In genomic region chr15:32009818-32010217, GRCm38 (mm10) we compare ENCODE assay signal across 19 mouse cellular contexts.
A peak's percentile ranks its signal among the peaks of the same experiment; 100 is the strongest.
DNase-seq lines count a peak whose midpoint lies in the region; ATAC-seq and TF ChIP-seq lines count a peak whose summit lies in the region.
"Had no signal": no experiment of that assay in that cellular context is flagged by ENCODE, and none has a peak within 500 bp of the region (broad histone marks: within the 10 kb centered on the region; RNA-seq: fewer than 3 reads in every experiment).

No protein-coding gene starts in this region.

- H3K4me1 ChIP-seq in hindbrain, postnatal 0 days (ENCODE audit: insufficient read depth, low read length) = no peaks in the 10 kb centered on the region
- no peaks in the 10 kb centered on the region for H3K4me1 ChIP-seq in hindbrain, embryonic 12.5 days
- H3K4me1 ChIP-seq in liver, embryonic 14.5 days (replicated peaks; ENCODE audit: control insufficient read depth in 2 of 2, insufficient read depth in 2 of 2, low read length in 1 of 2) = no peaks in the 10 kb centered on the region
- H3K4me1 ChIP-seq in CH12.LX (ENCODE audit: control insufficient read depth in 1 of 2, insufficient read depth in 2 of 2) = peaks cover 0 to 6% of the 10 kb centered on the region in 2 experiments; a peak in 2 of 4 replicates
- H3K4me1 ChIP-seq in heart, embryonic 11.5 days (ENCODE audit: control insufficient read depth, insufficient read depth, low read length) = no peaks in the 10 kb centered on the region
- H3K4me1 ChIP-seq: lung, embryonic 15.5 days; neural tube, embryonic 15.5 days; stomach, embryonic 15.5 days had no signal

- H3K4me3 ChIP-seq in hindbrain, postnatal 0 days (ENCODE audit: low read length) = no peak overlapping the region
- no peak overlapping the region for H3K4me3 ChIP-seq in hindbrain, embryonic 12.5 days
- H3K4me3 ChIP-seq in liver, embryonic 14.5 days (ENCODE audit: insufficient read depth in 1 of 2, low read depth in 2 of 2, low read length in 2 of 2) = no peak overlapping the region
- no peak overlapping the region for H3K4me3 ChIP-seq in CH12.LX (replicated peaks in 1 of 3; ENCODE audit: low read depth in 2 of 3, low read length in 2 of 3, poor library complexity in 1 of 3)
- no peak overlapping the region for H3K4me3 ChIP-seq in heart, embryonic 11.5 days (ENCODE audit: low read depth, low read length)
- H3K4me3 ChIP-seq: limb, embryonic 12.5 days; lung, embryonic 15.5 days; neural tube, embryonic 15.5 days; stomach, embryonic 15.5 days had no signal

- H3K79me2 ChIP-seq in CH12.LX (replicated peaks; ENCODE audit: control insufficient read depth, extremely low read depth, insufficient read depth, poor library complexity, severe bottlenecking) = no peaks in the 10 kb centered on the region

- H3K4me2 ChIP-seq in hindbrain, postnatal 0 days (ENCODE audit: low read depth, low read length) = no peak overlapping the region
- H3K4me2 ChIP-seq in hindbrain, embryonic 12.5 days (replicated peaks) = no peak overlapping the region
- no peak overlapping the region for H3K4me2 ChIP-seq in liver, embryonic 14.5 days (ENCODE audit: low read depth)
- H3K4me2 ChIP-seq in CH12.LX (ENCODE audit: insufficient read depth, low read depth, poor library complexity, severe bottlenecking) = 0 out of 2 replicates have a peak overlapping the region, but pooled peaks have one; percentile 32
- no peak overlapping the region for H3K4me2 ChIP-seq in heart, embryonic 11.5 days
- H3K4me2 ChIP-seq: limb, embryonic 12.5 days; lung, embryonic 15.5 days; neural tube, embryonic 15.5 days; stomach, embryonic 15.5 days had no signal

- TF ChIP-seq POLR2A in CH12.LX (IDR thresholded peaks at IDR 0.05; ENCODE audit: low read depth, low read length) = no peak

- ATAC-seq in hindbrain, postnatal 0 days = no peak
- no peak for ATAC-seq in hindbrain, embryonic 12.5 days (ENCODE audit: low FRiP score)
- ATAC-seq in liver, embryonic 14.5 days (ENCODE audit: insufficient read depth) = no peak
- ATAC-seq in megakaryocyte progenitor cell, adult 5-6 weeks (replicated peaks; ENCODE audit: poor library complexity) = 0 out of 2 replicates have a peak, but pooled peaks have one; percentile 39
- ATAC-seq in heart, embryonic 11.5 days (replicated peaks; ENCODE audit: insufficient number of reproducible peaks, low FRiP score, low TSS enrichment) = no peak
- ATAC-seq: forebrain, postnatal 0 days had no signal

- no peak for DNase-seq in hindbrain, postnatal 0 days (ENCODE audit: low spot score)
- no peak for DNase-seq in liver, embryonic 14.5 days (ENCODE audit: low read depth in 3 of 3, low spot score in 3 of 3)
- DNase-seq in liver (no peak), CH12.LX (ENCODE audit: extremely low read depth) (peak; percentile 44)
- DNase-seq: adrenal gland, postnatal 25 days; cerebellum, postnatal 25 days; forebrain, postnatal 0 days; gastrocnemius, postnatal 10 days; heart, postnatal 36 days; right cerebral cortex, postnatal 4 days; thymus, postnatal 25 days had no signal

- dilution Hi-C loops in CH12.LX (cut with MboI; ENCODE audit: extremely low pct_ligation_motif_present, extremely low pct_unique_long_range_greater_than_20kb, low sequenced_read_pairs) = no loop called here

- H3K36me3 ChIP-seq in hindbrain, postnatal 0 days (ENCODE audit: insufficient read depth, low read length) = no peaks in the 10 kb centered on the region
- H3K36me3 ChIP-seq in hindbrain, embryonic 12.5 days = no peaks in the 10 kb centered on the region
- H3K36me3 ChIP-seq in liver, embryonic 14.5 days (replicated peaks; ENCODE audit: control insufficient read depth, insufficient read depth, low read depth) = no peaks in the 10 kb centered on the region
- no peaks in the 10 kb centered on the region for H3K36me3 ChIP-seq in CH12.LX (replicated peaks in 1 of 2; ENCODE audit: control insufficient read depth in 1 of 2, insufficient read depth in 1 of 2, low read length in 1 of 2)
- no peaks in the 10 kb centered on the region for H3K36me3 ChIP-seq in heart, embryonic 11.5 days (ENCODE audit: control insufficient read depth, insufficient read depth, low read length)
- H3K36me3 ChIP-seq: G1E; limb, embryonic 12.5 days; lung, embryonic 15.5 days; neural tube, embryonic 15.5 days; stomach, embryonic 15.5 days had no signal

- no peak for TF ChIP-seq EP300 in liver, embryonic 14.5 days (IDR thresholded peaks at IDR 0.05; ENCODE audit: low read depth)
- TF ChIP-seq EP300 in CH12.LX (IDR thresholded peaks at IDR 0.05; ENCODE audit: low read length) = no peak

- no peaks in the 10 kb centered on the region for H3K27me3 ChIP-seq in hindbrain, postnatal 0 days (ENCODE audit: insufficient read depth, low read length)
- H3K27me3 ChIP-seq in hindbrain, embryonic 12.5 days = no peaks in the 10 kb centered on the region
- no peaks in the 10 kb centered on the region for H3K27me3 ChIP-seq in liver, embryonic 14.5 days (ENCODE audit: control insufficient read depth, insufficient read depth, low read length)
- no peaks in the 10 kb centered on the region for H3K27me3 ChIP-seq in CH12.LX (replicated peaks)
- H3K27me3 ChIP-seq in heart, embryonic 11.5 days (ENCODE audit: control insufficient read depth, insufficient read depth, low read length) = no peaks in the 10 kb centered on the region
- H3K27me3 ChIP-seq: lung, embryonic 15.5 days; neural tube, embryonic 15.5 days; stomach, embryonic 15.5 days had no signal

- peak; percentile 52 for TF ChIP-seq RAD21 in CH12.LX (IDR thresholded peaks at IDR 0.05; ENCODE audit: low read depth, low read length)

- WGBS in hindbrain, postnatal 0 days = 88% methylated on average over 3 of the region's 3 CpGs
- 81% methylated on average over 3 of the region's 3 CpGs for WGBS in hindbrain, embryonic 12.5 days
- 49% methylated on average over 3 of the region's 3 CpGs for WGBS in liver, embryonic 14.5 days (ENCODE audit: insufficient replicate concordance)
- 82% methylated on average over 3 of the region's 3 CpGs for WGBS in heart, embryonic 11.5 days (ENCODE audit: insufficient replicate concordance)

- no peak overlapping the region for H3K9ac ChIP-seq in hindbrain, postnatal 0 days (replicated peaks; ENCODE audit: low read length)
- no peak overlapping the region for H3K9ac ChIP-seq in hindbrain, embryonic 12.5 days
- no peak overlapping the region for H3K9ac ChIP-seq in liver, embryonic 14.5 days (replicated peaks)
- no peak overlapping the region for H3K9ac ChIP-seq in CH12.LX (ENCODE audit: insufficient read depth, low read depth)
- H3K9ac ChIP-seq in heart, embryonic 11.5 days (ENCODE audit: low read depth, low read length) = no peak overlapping the region
- H3K9ac ChIP-seq: forebrain, postnatal 0 days; limb, embryonic 12.5 days; lung, embryonic 15.5 days; neural tube, embryonic 15.5 days; stomach, embryonic 15.5 days had no signal

- TF ChIP-seq CTCF in hindbrain, postnatal 0 days (IDR thresholded peaks at IDR 0.05; ENCODE audit: low read depth) = 0 out of 2 replicates have a peak, but pooled peaks have one; percentile 8
- TF ChIP-seq CTCF in liver, embryonic 14.5 days (IDR thresholded peaks at IDR 0.05; ENCODE audit: low read depth) = 0 out of 2 replicates have a peak, but pooled peaks have one; percentile 2
- TF ChIP-seq CTCF in CH12.LX (conservative IDR thresholded peaks at IDR 0.05 in 1 of 2, IDR thresholded peaks at IDR 0.05 in 1 of 2; ENCODE audit: low read depth in 2 of 2, low read length in 2 of 2) = peak; percentile 25 to 62; a peak in 2 of 4 replicates

- no peaks in the 10 kb centered on the region for H3K9me3 ChIP-seq in hindbrain, postnatal 0 days (ENCODE audit: low read length)
- H3K9me3 ChIP-seq in hindbrain, embryonic 12.5 days (replicated peaks) = no peaks in the 10 kb centered on the region
- no peaks in the 10 kb centered on the region for H3K9me3 ChIP-seq in liver, embryonic 14.5 days (ENCODE audit: control insufficient read depth, low read length)
- no peaks in the 10 kb centered on the region for H3K9me3 ChIP-seq in CH12.LX (replicated peaks; ENCODE audit: low read length)
- H3K9me3 ChIP-seq in heart, embryonic 11.5 days (replicated peaks; ENCODE audit: control insufficient read depth, low read length) = no peaks in the 10 kb centered on the region
- H3K9me3 ChIP-seq: G1E; limb, embryonic 12.5 days; lung, embryonic 15.5 days; neural tube, embryonic 15.5 days; stomach, embryonic 15.5 days had no signal

- H3K27ac ChIP-seq in hindbrain, postnatal 0 days = no peak overlapping the region
- H3K27ac ChIP-seq in hindbrain, embryonic 12.5 days = no peak overlapping the region
- H3K27ac ChIP-seq in liver, embryonic 14.5 days = no peak overlapping the region
- H3K27ac ChIP-seq in CH12.LX (ENCODE audit: insufficient read depth, low read depth) = no peak overlapping the region
- H3K27ac ChIP-seq in heart, embryonic 11.5 days (ENCODE audit: low read depth, low read length) = no peak overlapping the region
- H3K27ac ChIP-seq: limb, embryonic 12.5 days; lung, embryonic 15.5 days; neural tube, embryonic 15.5 days; stomach, embryonic 15.5 days had no signal

- in situ Hi-C loops in CH12.LX (cut with MboI; ENCODE audit: low pct_ligation_motif_present, low pct_unique_long_range_greater_than_20kb, low sequenced_read_pairs) = loop anchor here (25.0 kb wide), 3 partner anchors 227 to 552 kb away; partner anchors contain the start of gene Sema5a

TF ChIP-seq in CH12.LX, 34 proteins besides CTCF, POLR2A, EP300 and RAD21:
- TF ChIP-seq ZC3H11A (IDR thresholded peaks at IDR 0.05; ENCODE audit: low read depth, low read length) (no peak), USF1 (IDR thresholded peaks at IDR 0.05; ENCODE audit: low read depth, low read length) (no peak), MAFK (IDR thresholded peaks at IDR 0.05; ENCODE audit: insufficient replicate concordance, low read length) (no peak), MAX (IDR thresholded peaks at IDR 0.05; ENCODE audit: low read length) (no peak), MEF2A (IDR thresholded peaks at IDR 0.05; ENCODE audit: borderline replicate concordance, low read depth, low read length) (no peak), SMC3 (IDR thresholded peaks at IDR 0.05; ENCODE audit: low read depth, low read length) (peak; percentile 35)
